Mouse (Mus musculus) urinary bladder, postnatal 10 days (tissue): ENCODE measurements around the gene Msi2.

ENCODE experiments used
- DNase-seq: peaks from one replicate; pipeline ENCODE4 v3.0.0; 2022; ENCODE audit warnings: low spot score

Msi2 gene

DNA sequence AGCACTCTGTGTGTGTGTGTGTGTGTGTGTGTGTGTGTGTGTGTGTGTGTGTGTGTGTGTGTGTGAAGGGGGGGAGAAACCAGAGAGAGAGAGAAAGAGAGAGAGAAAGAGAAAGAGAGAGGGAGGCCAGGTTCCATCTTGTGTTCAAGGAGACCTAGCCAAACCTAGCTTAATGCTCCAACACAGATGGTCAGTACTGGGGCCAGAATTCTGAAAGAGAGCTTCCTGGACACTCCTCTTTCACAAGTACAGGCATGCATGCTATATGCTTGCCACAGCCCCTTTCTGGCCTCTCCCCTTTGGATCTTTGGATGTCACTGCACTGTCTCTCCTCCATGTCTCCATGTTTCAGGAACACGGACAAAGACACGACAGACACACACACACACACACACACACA, 41.7 kb downstream of the Msi2 start:
- DNase-seq: no peak

DNA sequence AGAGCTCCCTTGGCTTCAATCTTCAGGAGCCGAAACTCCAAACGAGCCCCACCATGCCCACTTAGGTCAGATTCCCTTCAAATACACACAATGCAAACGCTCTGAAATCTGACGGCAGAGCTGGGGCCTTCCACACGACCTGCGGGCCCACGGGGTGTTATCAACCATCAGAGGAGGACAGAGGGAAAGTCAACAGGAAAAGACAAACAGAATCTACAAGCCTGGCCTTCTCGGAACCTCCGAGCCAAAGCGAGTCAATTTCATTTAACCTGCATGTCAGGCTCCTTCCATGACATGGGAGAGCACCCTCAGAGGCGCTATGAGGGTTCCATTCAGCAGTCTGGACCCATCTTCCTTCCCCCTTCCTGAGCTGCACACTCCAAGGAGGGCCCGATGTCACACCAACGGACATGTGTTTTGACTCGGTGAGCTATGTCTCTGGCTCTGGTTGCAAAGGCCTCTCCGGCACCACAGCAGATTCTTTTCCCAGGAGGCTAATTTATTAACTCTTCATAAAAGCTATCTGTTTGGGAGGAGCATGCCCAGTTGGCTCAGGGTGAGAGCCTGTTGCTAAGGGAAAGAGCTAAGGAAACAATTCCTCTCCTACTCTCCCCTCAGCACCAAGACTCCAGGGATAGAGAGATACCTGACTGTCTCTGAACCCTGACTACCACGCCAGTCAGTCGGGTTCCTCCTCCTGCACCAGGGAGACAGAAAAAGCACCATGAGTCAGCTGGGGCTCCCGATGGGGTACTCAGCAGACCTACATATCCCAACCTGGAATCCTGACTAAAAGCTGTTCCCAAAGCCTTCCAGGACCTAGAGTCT, 42.6 kb downstream of the Msi2 start:
- DNase-seq: no peak

GRCm38 (mm10) chr11:88674075-88674474, 44.2 kb downstream of the Msi2 start:
- no peak for DNase-seq

- DNase-seq: no peak
These were observed 47.4 kb downstream of the Msi2 start for GRCm38 (mm10) chr11:88670925-88671324.

DNA sequence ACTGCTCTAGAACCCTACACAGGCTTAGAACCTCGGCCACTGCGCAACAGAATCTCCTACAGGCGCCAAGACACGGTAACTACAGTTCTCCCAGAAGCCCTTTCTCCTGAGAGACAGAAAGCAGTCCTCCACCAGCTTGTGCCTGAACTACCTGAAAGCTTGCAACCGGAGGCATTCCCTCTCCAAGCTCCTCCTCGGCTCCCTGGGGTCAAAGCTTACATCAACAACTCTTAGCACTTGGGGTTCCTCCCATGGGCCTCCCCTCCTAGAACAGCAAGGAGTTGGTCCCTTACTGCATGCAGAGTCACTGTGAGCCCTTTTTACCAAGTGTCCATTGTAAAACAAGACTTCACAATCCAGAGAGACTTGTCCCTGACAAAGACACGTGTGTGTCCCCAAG, 49.2 kb downstream of the Msi2 start:
- DNase-seq: no peak

DNA sequence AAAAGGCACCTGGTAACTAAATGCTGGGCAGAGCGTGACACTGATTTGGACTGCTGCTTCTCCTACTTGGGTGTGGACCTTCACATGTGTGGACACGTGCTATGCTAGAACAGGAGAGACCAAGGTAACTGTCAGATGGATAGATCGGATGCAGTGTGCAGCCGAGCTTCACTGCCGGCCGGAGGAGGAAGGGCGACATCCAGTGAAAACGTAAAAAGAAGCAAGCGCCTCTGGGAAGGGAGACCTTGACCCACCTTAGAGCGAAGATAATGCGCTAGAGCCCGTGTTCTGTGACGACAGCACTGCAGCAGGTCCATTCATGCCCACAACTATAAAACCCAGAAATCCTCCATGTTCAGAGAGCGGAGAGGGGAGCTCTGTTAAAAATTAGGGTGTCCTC, 50.0 kb downstream of the Msi2 start:
- DNase-seq: no peak

GRCm38 (mm10) chr11:88665799-88666198, 52.5 kb downstream of the Msi2 start:
- DNase-seq: no peak

DNA sequence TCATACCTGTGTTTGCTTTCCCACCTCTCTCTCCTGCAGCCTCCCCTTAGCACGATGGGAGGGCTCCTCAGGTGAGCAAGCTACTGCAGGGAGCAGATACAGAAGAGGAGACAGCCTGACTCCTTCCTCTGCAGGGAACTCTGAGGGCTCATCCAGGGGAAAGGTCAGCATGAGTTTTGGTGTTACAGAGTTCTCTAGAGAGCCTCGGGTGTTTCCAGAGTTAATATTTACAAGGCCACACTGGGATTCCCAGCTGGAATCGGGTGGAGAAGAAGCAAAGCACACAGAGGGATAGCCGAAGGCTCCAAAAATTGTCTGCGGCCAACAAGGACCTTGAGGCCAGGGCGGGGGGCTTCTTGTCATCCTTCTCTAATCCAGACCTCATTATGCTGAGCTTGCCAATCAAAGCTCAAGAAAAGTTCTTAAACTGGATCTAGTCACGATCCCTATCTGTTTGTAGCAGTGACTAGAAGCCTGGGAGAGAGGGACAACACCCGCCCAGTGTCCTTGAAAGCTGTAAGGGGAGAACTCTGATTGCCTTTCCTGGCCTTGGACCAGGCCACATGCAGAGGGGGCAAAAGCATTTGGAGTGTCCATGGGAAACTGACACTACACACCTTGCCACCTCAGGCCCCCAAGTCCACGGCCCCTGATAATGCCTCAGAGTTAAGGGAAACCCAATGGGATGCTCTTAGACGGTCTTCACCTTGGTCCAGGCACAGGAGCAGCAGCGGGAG, 56.7 kb downstream of the Msi2 start:
- DNase-seq: no peak

- no peak for DNase-seq
These were observed 57.9 kb downstream of the Msi2 start for GRCm38 (mm10) chr11:88660404-88660803.

GRCm38 (mm10) chr11:88658926-88659325, 59.4 kb downstream of the Msi2 start:
- no peak for DNase-seq

GRCm38 (mm10) chr11:88655786-88656185, 62.5 kb downstream of the Msi2 start:
- DNase-seq: no peak

DNA sequence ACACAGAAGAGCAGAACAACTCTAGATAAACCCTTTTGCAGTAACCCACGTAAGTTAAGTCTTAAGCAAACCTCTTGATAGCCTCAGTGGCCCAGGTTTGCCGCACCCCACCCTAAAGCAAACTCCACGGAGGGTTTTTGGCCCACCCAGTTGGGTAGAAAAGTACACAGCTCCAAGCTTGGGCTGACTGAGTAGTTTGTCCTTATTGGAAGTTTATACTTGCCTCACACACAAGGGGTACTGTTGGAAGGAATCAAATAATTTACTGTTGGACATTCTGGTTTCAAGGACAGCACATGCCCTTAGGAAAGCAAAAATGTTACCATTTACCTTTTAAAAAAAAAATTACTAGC, 63.1 kb downstream of the Msi2 start:
- DNase-seq: no peak

DNA sequence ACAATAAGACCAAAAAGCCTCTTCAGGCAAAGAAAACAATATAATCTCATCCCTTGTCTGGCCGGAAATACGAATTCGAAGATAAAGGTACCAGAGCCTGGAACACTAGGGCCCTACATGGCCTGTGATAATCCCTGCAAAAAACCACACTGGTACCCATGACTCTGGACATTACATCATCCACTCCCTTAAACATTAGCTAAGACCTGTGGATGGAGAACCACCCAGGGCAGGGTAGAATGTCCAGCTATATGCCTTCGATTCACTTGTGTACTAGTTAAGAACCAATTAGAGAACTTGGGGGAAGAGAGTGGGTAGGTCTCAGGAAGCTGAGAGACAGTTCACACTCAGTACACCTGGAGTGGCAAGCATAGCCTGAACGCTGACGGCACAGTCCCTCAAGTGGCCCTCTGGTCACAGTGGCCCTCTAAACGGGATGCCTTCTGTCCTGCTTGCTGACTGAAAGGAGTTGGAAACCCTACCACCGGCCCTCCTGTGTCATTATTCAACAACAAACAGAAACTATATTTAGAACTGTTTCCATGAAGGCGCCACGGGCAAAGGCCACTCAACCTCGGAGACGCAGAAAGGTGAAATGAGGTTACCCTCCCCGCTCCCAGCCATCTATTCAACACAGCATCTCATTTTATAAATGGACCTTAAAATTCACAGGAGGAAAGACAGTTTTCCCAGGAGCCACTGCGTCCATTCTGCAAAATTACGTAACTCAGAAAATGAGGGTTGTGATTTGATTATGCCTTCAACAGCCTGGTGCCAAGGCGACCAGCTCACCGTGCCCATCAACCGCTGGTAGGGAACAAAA, 63.7 kb downstream of the Msi2 start:
- DNase-seq: no peak

DNA sequence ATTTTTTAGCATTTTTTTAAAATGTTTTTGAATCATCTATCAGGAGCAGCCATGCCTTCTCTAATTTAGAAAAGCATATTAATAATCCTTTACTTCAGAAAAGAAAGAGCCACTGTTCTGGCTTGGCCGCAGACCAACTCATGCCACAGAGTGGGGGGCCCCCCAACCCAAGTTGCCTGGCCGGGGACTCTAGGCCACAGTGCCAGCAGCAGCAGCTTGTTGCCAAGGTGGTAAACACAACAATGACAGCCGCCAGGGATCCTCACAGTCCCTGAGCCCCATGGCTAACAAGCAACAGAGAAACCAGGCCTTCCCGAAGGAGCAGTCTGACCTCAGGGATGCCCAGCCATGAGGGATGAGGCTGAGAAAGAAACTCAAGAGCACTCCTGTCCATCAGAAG, 68.0 kb downstream of the Msi2 start:
- DNase-seq: no peak

GRCm38 (mm10) chr11:88649009-88649408, 69.3 kb downstream of the Msi2 start:
- DNase-seq: no peak

DNA sequence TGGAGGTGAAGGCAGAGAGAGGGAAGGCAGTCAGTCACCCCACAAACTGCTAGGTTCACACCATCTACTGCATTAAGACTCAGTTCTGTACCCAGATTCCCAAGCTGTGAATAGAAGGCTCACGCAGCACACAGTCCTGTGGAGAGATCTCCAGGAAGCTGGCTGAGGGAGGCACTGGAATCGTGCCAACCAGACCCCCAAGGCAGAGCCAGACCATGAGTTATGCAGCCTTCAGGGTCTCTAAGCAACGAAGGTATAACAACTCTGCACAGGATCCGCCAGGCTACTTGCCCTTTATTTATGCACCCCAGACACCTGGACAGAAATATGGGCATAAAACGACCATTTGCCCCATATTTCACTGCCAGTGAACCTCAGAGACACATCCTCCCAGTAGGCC, 69.9 kb downstream of the Msi2 start:
- no peak for DNase-seq

- DNase-seq: no peak
These were observed 71.8 kb downstream of the Msi2 start for GRCm38 (mm10) chr11:88646493-88646892.

- DNase-seq: no peak
These were observed 72.5 kb downstream of the Msi2 start for GRCm38 (mm10) chr11:88645821-88646220.

- no peak for DNase-seq
These were observed 73.6 kb downstream of the Msi2 start for GRCm38 (mm10) chr11:88644719-88645118.

- DNase-seq: no peak
These were observed 78.5 kb downstream of the Msi2 start for GRCm38 (mm10) chr11:88639862-88640261.

GRCm38 (mm10) chr11:88638936-88639542, 79.3 kb downstream of the Msi2 start:
- no peak for DNase-seq

DNA sequence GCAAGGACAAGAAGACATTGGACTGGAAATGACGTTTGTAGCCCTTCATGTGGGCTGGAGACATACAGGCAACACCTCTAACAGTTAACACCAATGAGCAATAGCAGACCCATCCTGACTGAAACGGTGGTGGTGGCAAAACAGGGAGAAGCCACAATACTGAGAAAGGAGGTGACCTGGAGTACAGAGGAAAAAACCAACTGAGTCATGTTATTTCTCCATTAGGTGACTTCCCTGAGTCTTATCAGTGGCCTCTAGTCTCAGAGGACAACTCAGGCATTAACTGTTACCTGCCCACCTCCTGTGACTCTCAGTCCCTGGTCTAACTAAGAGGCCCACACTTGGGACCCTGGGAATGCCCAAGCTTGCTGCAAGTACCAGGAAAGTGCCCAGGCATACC, 80.1 kb downstream of the Msi2 start:
- DNase-seq: no peak
